Mouse (Mus musculus) liver, embryonic 14.5 days (tissue): Measurements from ENCODE around the gene Scarb2.

Experiments
- CTCF ChIP-seq: IDR thresholded peaks from 2 replicates; pipeline ENCODE4 v1.5.1; 2016; ENCODE audit warnings: antibody characterized with exemption, low read depth, control low read depth
- EP300 ChIP-seq: IDR thresholded peaks from 2 replicates; pipeline ENCODE4 v1.6.1; 2016; ENCODE audit warnings: antibody characterized with exemption, low read depth

DNA sequence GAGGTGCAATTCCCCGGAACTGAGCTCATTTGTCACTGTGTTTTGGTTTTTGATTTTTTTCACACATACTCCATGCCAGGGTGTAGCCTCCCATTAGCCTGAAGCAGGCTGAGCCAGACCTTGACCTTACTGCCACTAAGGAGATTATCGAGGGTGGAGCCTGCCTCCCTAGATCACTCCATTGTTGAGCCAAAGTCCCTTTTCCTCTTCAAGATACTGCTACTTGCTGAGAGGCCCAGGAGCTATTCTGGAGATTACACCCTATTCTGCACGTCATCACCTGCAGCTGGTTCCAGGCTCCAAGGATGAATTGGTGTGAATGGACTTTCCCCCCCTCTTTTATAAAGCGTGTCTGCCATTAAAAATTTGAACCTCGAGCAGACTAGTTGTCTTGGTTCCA, 5.4 kb upstream of the Scarb2 start:
- TF ChIP-seq CTCF (no peak), EP300 (no peak)
